Mouse (Mus musculus): Measurements from ENCODE around the gene Srrd.

Srrd gene

DNA sequence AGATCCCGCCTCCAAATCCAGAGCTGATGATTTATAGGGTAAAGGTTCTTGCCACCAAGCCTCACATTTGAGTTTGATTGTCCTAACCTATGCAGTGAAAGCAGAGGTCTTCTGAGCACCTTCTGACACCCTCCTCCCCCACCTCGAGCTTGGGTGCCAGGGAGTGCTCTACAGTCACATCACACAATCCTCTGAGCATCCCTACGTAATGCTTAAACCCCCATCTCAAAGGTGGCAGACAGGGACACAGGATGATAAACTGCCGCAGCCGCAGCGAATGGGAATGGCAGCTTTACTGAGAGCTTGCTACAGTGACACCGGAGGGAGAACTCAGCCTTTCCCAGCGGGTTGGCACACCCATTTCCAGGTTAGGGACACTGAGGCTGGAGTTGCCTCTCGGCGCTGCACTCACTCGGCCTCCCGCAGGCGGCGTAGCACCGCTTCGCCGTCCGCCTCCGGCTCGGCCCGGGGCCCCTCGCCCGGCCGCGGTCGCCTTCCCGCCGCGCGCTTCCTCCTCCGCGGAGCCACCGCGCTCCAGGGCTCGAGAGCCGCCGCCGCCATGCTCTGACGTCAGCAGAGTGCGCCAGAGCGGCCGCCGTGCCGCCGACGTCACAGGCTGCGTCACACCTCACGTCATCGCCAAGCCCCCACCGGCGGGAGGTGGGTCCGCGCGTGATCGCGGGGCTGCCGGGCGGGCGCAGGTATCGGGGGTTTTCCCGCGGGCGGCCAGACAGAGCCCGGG, at the start of gene Srrd, which contains the start of gene Hps4:
Srrd (minus strand) TSS at position 578 of the 742 bp plus-strand sequence.
Hps4 (plus strand) TSS at position 621 of the 742 bp plus-strand sequence.
- no peaks in the 10 kb centered on the region for H3K27me3 ChIP-seq (ENCODE audit: insufficient read depth, low read length)
- TF ChIP-seq NANOG (IDR thresholded peaks at IDR 0.05; ENCODE audit: borderline replicate concordance, low read length): no peak
- no peak for TF ChIP-seq POU5F1 (IDR thresholded peaks at IDR 0.05; ENCODE audit: borderline replicate concordance, low read length)
- TF ChIP-seq CTCF (conservative IDR thresholded peaks at IDR 0.05; ENCODE audit: low read length): no peak
- peaks cover 26% of the 10 kb centered on the region for H3K4me1 ChIP-seq (replicated peaks; ENCODE audit: low read depth, low read length)
- peaks cover 66% of the 10 kb centered on the region for H3K36me3 ChIP-seq (ENCODE audit: insufficient read depth, low read length)
- H3K9me3 ChIP-seq (ENCODE audit: low read length): no peaks in the 10 kb centered on the region
- H3K4me3 ChIP-seq (replicated peaks; ENCODE audit: low read length): peak within 1 kb of the TSS; percentile 96

DNA sequence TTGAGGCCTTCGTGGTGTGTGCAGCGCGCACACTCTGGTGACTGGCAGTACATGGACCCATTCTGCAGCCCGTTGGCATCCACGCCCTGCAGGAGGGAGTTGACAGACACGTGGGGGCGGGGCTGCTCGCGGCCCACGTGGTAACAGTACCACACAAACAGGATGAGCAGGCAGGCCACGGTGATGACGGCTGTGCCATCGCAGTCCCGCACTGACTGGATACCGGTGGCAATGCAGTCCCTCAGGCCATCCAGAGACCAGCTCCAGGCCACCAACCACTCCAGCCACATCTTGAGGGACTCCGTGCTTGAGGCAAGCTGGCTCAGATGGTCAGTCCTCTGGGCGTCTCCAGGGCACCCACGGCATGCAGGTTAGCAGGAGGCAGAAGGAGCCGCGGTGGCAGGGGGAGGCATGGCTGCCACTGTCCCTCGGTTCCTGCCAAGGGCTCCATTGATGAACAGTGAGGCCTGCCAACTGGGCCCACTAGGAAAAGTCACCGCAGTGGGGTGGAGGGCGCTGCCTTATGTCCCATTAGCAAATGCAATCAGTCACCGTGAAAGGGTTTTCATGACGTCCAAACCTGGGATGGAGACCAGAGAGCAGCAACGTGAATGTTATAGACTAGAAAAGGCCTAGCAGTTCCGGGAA, 49.0 kb upstream of the Srrd start:
- TF ChIP-seq POU5F1 (IDR thresholded peaks at IDR 0.05; ENCODE audit: borderline replicate concordance, low read length) (no peak), NANOG (IDR thresholded peaks at IDR 0.05; ENCODE audit: borderline replicate concordance, low read length) (no peak), CTCF (conservative IDR thresholded peaks at IDR 0.05; ENCODE audit: low read length) (no peak)

GRCm38 (mm10) chr5:112391002-112391401, 48.2 kb upstream of the Srrd start:
- Histone ChIP-seq H3K27me3 (ENCODE audit: insufficient read depth, low read length) (peaks cover 67% of the 10 kb centered on the region), H3K4me3 (replicated peaks; ENCODE audit: low read length) (peak overlapping the region; percentile 66), H3K9me3 (ENCODE audit: low read length) (no peaks in the 10 kb centered on the region), H3K4me1 (replicated peaks; ENCODE audit: low read depth, low read length) (peaks cover 58% of the 10 kb centered on the region), H3K36me3 (ENCODE audit: insufficient read depth, low read length) (no peaks in the 10 kb centered on the region)
- TF ChIP-seq CTCF (conservative IDR thresholded peaks at IDR 0.05; ENCODE audit: low read length) (0 out of 2 replicates have a peak, but pooled peaks have one; percentile 11), NANOG (IDR thresholded peaks at IDR 0.05; ENCODE audit: borderline replicate concordance, low read length) (no peak)

More for the DNA sequence above, 49.0 kb upstream of the Srrd start:
- no peaks in the 10 kb centered on the region for H3K36me3 ChIP-seq (ENCODE audit: insufficient read depth, low read length)
- peaks cover 72% of the 10 kb centered on the region for H3K27me3 ChIP-seq (ENCODE audit: insufficient read depth, low read length)
- H3K4me1 ChIP-seq (replicated peaks; ENCODE audit: low read depth, low read length): peaks cover 51% of the 10 kb centered on the region
- H3K4me3 ChIP-seq (replicated peaks; ENCODE audit: low read length): peak overlapping the region; percentile 66
- H3K9me3 ChIP-seq (ENCODE audit: low read length): no peaks in the 10 kb centered on the region

DNA sequence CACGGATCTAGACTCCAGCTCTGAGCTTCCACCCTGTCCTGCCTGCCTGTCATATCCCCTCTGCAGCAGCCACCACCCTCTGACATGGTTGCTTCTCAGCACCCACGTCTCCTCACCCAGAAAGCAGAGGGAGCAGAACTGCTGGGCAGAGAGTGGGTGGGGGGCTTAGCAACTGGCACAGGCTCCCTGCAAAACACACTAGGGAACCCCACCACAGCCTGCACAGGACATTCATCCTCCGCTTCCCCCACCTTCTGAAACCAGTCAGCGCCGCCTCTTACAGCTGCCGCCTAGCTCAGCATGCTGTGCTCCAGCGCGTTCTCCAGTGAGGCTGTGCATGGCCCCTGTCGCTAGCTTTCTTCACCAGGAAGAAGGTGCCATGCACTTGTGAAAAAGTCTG, 46.5 kb upstream of the Srrd start:
- Histone ChIP-seq H3K4me3 (replicated peaks; ENCODE audit: low read length) (no peak overlapping the region), H3K4me1 (replicated peaks; ENCODE audit: low read depth, low read length) (peaks cover 52% of the 10 kb centered on the region), H3K36me3 (ENCODE audit: insufficient read depth, low read length) (no peaks in the 10 kb centered on the region), H3K9me3 (ENCODE audit: low read length) (no peaks in the 10 kb centered on the region), H3K27me3 (ENCODE audit: insufficient read depth, low read length) (peaks cover 54% of the 10 kb centered on the region)
- no peak for TF ChIP-seq NANOG (IDR thresholded peaks at IDR 0.05; ENCODE audit: borderline replicate concordance, low read length)
- TF ChIP-seq CTCF (conservative IDR thresholded peaks at IDR 0.05; ENCODE audit: low read length): no peak
- TF ChIP-seq POU5F1 (IDR thresholded peaks at IDR 0.05; ENCODE audit: borderline replicate concordance, low read length): no peak

DNA sequence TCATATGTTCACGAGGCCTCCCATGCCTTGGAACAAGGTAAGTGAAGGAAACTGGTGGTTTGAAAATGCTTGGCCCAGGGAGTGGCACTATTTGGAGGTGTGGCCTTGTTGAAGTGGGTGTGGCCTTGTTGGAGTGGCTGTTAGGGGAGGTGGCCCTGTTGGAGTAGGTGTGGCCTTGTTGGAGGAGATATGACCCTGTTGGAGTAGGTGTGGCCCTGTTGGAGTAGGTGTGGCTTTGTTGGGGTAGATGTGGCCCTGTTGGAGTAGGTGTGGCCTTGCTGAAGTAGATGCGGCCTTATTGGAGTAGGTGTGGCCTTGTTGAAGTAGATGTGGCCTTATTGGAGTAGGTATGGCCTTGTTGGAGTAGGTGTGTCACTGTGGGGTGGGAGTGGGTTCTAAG, 43.1 kb upstream of the Srrd start:
- H3K27me3 ChIP-seq (ENCODE audit: insufficient read depth, low read length): peaks cover 20% of the 10 kb centered on the region
- H3K36me3 ChIP-seq (ENCODE audit: insufficient read depth, low read length): 0 out of 2 replicates have a peak, but pooled peaks cover under 1% of the 10 kb centered on the region
- H3K4me3 ChIP-seq (replicated peaks; ENCODE audit: low read length): no peak overlapping the region
- TF ChIP-seq CTCF (conservative IDR thresholded peaks at IDR 0.05; ENCODE audit: low read length): no peak
- no peak for TF ChIP-seq NANOG (IDR thresholded peaks at IDR 0.05; ENCODE audit: borderline replicate concordance, low read length)
- TF ChIP-seq POU5F1 (IDR thresholded peaks at IDR 0.05; ENCODE audit: borderline replicate concordance, low read length): no peak
- peaks cover 27% of the 10 kb centered on the region for H3K4me1 ChIP-seq (replicated peaks; ENCODE audit: low read depth, low read length)
- H3K9me3 ChIP-seq (ENCODE audit: low read length): no peaks in the 10 kb centered on the region

- TF ChIP-seq CTCF (conservative IDR thresholded peaks at IDR 0.05; ENCODE audit: low read length): no peak
- TF ChIP-seq POU5F1 (IDR thresholded peaks at IDR 0.05; ENCODE audit: borderline replicate concordance, low read length): no peak
- no peak for TF ChIP-seq NANOG (IDR thresholded peaks at IDR 0.05; ENCODE audit: borderline replicate concordance, low read length)
- H3K4me3 ChIP-seq (replicated peaks; ENCODE audit: low read length): no peak overlapping the region
- peaks cover 23% of the 10 kb centered on the region for H3K4me1 ChIP-seq (replicated peaks; ENCODE audit: low read depth, low read length)
- H3K9me3 ChIP-seq (ENCODE audit: low read length): no peaks in the 10 kb centered on the region
- peaks cover 11% of the 10 kb centered on the region for H3K36me3 ChIP-seq (ENCODE audit: insufficient read depth, low read length)
- peaks cover 13% of the 10 kb centered on the region for H3K27me3 ChIP-seq (ENCODE audit: insufficient read depth, low read length)
These were observed 42.1 kb upstream of the Srrd start for GRCm38 (mm10) chr5:112384805-112385472.

- TF ChIP-seq CTCF (conservative IDR thresholded peaks at IDR 0.05; ENCODE audit: low read length) (no peak), NANOG (IDR thresholded peaks at IDR 0.05; ENCODE audit: borderline replicate concordance, low read length) (no peak), POU5F1 (IDR thresholded peaks at IDR 0.05; ENCODE audit: borderline replicate concordance, low read length) (no peak)
- Histone ChIP-seq H3K27me3 (ENCODE audit: insufficient read depth, low read length) (no peaks in the 10 kb centered on the region), H3K9me3 (ENCODE audit: low read length) (no peaks in the 10 kb centered on the region), H3K4me1 (replicated peaks; ENCODE audit: low read depth, low read length) (peaks cover 22% of the 10 kb centered on the region), H3K36me3 (ENCODE audit: insufficient read depth, low read length) (peaks cover 32% of the 10 kb centered on the region), H3K4me3 (replicated peaks; ENCODE audit: low read length) (no peak overlapping the region)
These were observed 39.9 kb upstream of the Srrd start for GRCm38 (mm10) chr5:112382641-112383330.

DNA sequence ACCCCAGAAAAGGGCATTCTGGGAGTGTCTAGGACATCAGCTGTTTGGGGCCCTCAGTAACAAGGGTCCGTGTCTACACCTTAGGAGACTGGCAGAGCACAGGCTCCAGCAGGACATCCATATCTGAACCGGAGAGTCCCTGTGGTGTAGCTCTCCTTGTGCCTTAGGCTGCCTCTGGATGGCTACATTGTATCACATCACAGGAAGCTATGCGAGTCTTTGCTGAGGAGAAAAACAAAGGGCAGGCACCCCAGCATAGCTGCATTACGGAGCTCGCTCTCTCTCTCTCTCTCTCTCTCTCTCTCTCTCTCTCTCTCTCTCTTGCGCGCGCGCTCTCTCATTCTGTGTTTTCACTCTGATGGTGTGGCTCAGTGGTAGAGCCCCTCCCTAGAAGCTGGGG, 39.2 kb upstream of the Srrd start:
- Histone ChIP-seq H3K4me1 (replicated peaks; ENCODE audit: low read depth, low read length) (peaks cover 22% of the 10 kb centered on the region), H3K27me3 (ENCODE audit: insufficient read depth, low read length) (no peaks in the 10 kb centered on the region), H3K9me3 (ENCODE audit: low read length) (no peaks in the 10 kb centered on the region), H3K4me3 (replicated peaks; ENCODE audit: low read length) (no peak overlapping the region), H3K36me3 (ENCODE audit: insufficient read depth, low read length) (peaks cover 38% of the 10 kb centered on the region)
- TF ChIP-seq POU5F1 (IDR thresholded peaks at IDR 0.05; ENCODE audit: borderline replicate concordance, low read length): no peak
- no peak for TF ChIP-seq CTCF (conservative IDR thresholded peaks at IDR 0.05; ENCODE audit: low read length)
- TF ChIP-seq NANOG (IDR thresholded peaks at IDR 0.05; ENCODE audit: borderline replicate concordance, low read length): no peak
